Mouse (Mus musculus): ENCODE measurements around the gene Lypd3. TPM values are rescaled to one million over a fixed set of nuclear protein-coding genes. Genes with fewer than 3 reads are reported as not detected.

Lypd3 gene
- polyA plus RNA-seq (2012; ENCODE audit: low replicate concordance) = not detected in 2 replicates

DNA sequence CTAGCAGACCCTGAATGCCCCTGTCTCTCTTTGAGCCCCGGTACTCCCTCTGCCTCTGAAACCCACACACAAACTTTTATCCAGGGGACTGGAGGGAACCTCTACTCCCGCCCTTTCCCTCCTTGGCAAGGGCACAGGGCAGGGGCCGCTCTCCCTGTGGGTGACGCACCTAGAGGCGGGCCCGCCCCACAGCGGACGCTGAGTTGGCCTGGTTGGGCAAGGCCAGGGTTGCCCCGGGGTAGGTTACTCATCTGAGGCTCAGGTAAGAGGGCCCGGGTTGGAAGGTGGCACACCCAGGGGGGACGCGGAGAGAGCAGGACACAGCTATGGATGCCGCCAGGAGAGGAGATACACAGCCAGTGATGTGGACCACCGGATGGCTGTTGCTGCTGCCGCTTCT, at the start of gene Lypd3:
Lypd3 (plus strand) TSS at position 287 of the 400 bp plus-strand sequence.

DNA sequence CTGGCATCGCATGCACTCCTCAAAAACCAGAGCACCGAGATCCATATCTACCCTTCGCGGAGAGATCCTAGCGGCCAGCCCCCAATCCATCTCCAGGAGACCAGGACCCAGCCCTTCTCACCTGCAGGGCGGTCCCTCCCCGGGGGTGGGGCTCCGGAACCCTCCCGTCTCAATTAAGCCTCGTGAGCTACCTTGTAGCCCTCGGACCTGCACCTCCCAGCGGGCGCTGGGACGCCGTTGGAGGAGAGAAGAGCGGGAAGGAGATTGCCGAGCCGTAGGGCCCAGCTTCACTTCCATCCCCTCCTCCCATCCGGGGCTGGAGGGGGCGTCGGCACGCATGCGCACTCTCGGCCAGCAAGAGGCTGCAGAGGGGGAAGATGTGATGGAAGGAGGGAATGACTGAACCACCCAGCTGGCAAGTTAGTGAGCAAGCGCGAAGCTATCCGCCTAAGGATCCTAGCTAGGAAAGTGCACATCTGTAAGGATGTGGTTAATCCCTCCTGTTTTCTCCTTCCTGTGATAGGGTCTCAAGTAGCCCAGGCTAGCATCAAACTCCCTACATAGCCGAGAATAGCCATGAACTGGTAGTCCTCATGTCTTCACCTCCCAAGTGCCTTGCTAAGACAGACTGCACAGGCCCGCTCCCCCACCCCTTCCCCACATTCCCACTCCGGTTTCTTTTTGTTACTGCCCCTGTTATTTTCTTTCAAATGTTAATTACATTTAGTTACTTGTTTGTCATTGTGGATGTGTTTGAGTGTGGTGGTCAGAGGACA, 48.8 kb upstream of the Lypd3 start, which contains the start of the genes Ethe1 and Zfp575:
Ethe1 (plus strand) TSS at position 214 of the 776 bp plus-strand sequence.
Zfp575 (minus strand) TSS at position 312 of the 776 bp plus-strand sequence.

GRCm38 (mm10) chr7:24610144-24610878, 26.0 kb upstream of the Lypd3 start, which contains the start of gene Phldb3:
Gene Phldb3 (plus strand): TSS chr7:24610763.

DNA sequence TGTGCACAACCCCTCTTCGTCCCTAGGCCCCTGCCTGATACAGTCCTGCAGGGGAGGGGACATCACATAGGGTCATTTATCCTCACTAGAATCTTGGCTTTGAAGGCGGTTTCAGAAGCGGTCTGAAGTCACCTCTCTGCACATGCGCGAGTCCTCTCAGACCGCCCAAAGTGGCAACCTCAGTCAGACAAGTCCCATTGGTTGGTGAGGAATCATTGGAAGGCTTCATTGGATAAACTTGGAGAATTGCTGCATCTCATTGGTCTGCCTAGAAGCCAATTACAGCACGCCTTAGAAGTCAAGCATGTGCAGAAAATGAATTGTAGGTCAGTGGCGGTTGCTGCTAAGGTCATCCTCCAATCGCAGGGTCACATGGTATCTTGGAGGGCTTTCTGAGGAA, 40.2 kb downstream of the Lypd3 start, which contains the start of gene Tex101:
Tex101 (minus strand) TSS at position 101 of the 400 bp plus-strand sequence.

Other genes starting within 250 kb of the Lypd3 start
- 75.6 and 251 TPM in 2 replicates for gene Smg9, start 236.9 kb upstream of the Lypd3 start, polyA plus RNA-seq (2012; ENCODE audit: low replicate concordance)
- gene Irgc1, start 184.3 kb upstream of the Lypd3 start, polyA plus RNA-seq (2012; ENCODE audit: low replicate concordance) = not detected in 2 replicates
- 37.3 and 49.5 TPM in 2 replicates for gene Plaur, start 174.1 kb upstream of the Lypd3 start, polyA plus RNA-seq (2012; ENCODE audit: low replicate concordance)
- gene Cadm4, start 154.5 kb upstream of the Lypd3 start, polyA plus RNA-seq (2012; ENCODE audit: low replicate concordance) = 4.2 and 15.4 TPM in 2 replicates
- 13.1 and 23.9 TPM in 2 replicates for gene Zfp428, start 129.5 kb upstream of the Lypd3 start, polyA plus RNA-seq (2012; ENCODE audit: low replicate concordance)
- not detected in 2 replicates for gene AC161166.1, start 124.1 kb upstream of the Lypd3 start, polyA plus RNA-seq (2012; ENCODE audit: low replicate concordance)
- gene Irgq, start 105.9 kb upstream of the Lypd3 start, polyA plus RNA-seq (2012; ENCODE audit: low replicate concordance) = 8.4 and 8.9 TPM in 2 replicates
- not detected in 2 replicates for gene Pinlyp, start 90.4 kb upstream of the Lypd3 start, polyA plus RNA-seq (2012; ENCODE audit: low replicate concordance)
- gene Xrcc1, start 90.3 kb upstream of the Lypd3 start, polyA plus RNA-seq (2012; ENCODE audit: low replicate concordance) = 117 and 588 TPM in 2 replicates
- gene Ethe1, start 49.0 kb upstream of the Lypd3 start, polyA plus RNA-seq (2012; ENCODE audit: low replicate concordance) = 11.9 and 12.2 TPM in 2 replicates
- gene Zfp575, start 48.9 kb upstream of the Lypd3 start, polyA plus RNA-seq (2012; ENCODE audit: low replicate concordance) = 0.47 and 1.9 TPM in 2 replicates
- gene Phldb3, start 25.8 kb upstream of the Lypd3 start, polyA plus RNA-seq (2012; ENCODE audit: low replicate concordance) = 2.1 and 4.4 TPM in 2 replicates
- gene Tex101, start 40.1 kb downstream of the Lypd3 start, polyA plus RNA-seq (2012; ENCODE audit: low replicate concordance) = not detected in 2 replicates
- not detected in 2 replicates for gene BC049730, start 72.7 kb downstream of the Lypd3 start, polyA plus RNA-seq (2012; ENCODE audit: low replicate concordance)
- not detected in 2 replicates for gene Gm4763, start 90.4 kb downstream of the Lypd3 start, polyA plus RNA-seq (2012; ENCODE audit: low replicate concordance)
- 2.3 and 4.1 TPM in 2 replicates for gene Cd177, start 123.8 kb downstream of the Lypd3 start, polyA plus RNA-seq (2012; ENCODE audit: low replicate concordance)
- gene Ceacam10, start 140.7 kb downstream of the Lypd3 start, polyA plus RNA-seq (2012; ENCODE audit: low replicate concordance) = not detected in 2 replicates
- gene Gm9844, start 225.7 kb downstream of the Lypd3 start, polyA plus RNA-seq (2012; ENCODE audit: low replicate concordance) = 2.4 TPM in 1 of 2 replicates, not detected in the other
- not detected in 2 replicates for gene Lypd4, start 233.4 kb downstream of the Lypd3 start, polyA plus RNA-seq (2012; ENCODE audit: low replicate concordance)
- not detected in 2 replicates for gene Dmrtc2, start 233.5 kb downstream of the Lypd3 start, polyA plus RNA-seq (2012; ENCODE audit: low replicate concordance)
- 787 and 2,493 TPM in 2 replicates for gene Rps19, start 247.8 kb downstream of the Lypd3 start, polyA plus RNA-seq (2012; ENCODE audit: low replicate concordance)

Measured in leukemia stem cell, adult 10-12 weeks (primary cell).